Mouse (Mus musculus) neural tube, embryonic 11.5 days (tissue): ENCODE results near the gene Ankk1. TPM values are rescaled to one million over a fixed set of nuclear protein-coding genes. Genes with fewer than 3 reads are reported as not detected.

Source experiments
- ATAC-seq: fragments of 200-750 bp; cut with Nextera tagmentation; 2 replicates; pipeline ENCODE4 v1.8.0; 2017; ENCODE audit warnings: moderate number of reproducible peaks, mild to moderate bottlenecking, moderate TSS enrichment, moderate library complexity; ENCODE audit not compliant: insufficient read depth, low FRiP score, low TSS enrichment
- DNase-seq: peaks from one replicate; pipeline ENCODE4 v3.0.0-alpha.2; 2015; ENCODE audit warnings: low spot score
- H3K27ac ChIP-seq: fragments of 300-500 bp; sonication (generic); 2 replicates; pipeline ENCODE4 v1.5.1; 2014; ENCODE audit warnings: low read depth, mild to moderate bottlenecking, low read length
- H3K27me3 ChIP-seq: fragments of 300-500 bp; sonication (generic); 2 replicates; pipeline ENCODE4 v1.6.1; 2014; ENCODE audit warnings: mild to moderate bottlenecking, low read length, mixed read lengths; ENCODE audit not compliant: control insufficient read depth, insufficient read depth
- H3K36me3 ChIP-seq: fragments of 300-500 bp; sonication (generic); 2 replicates; pipeline ENCODE4 v1.6.1; 2014; ENCODE audit warnings: mild to moderate bottlenecking, low read length, moderate library complexity, mixed read lengths; ENCODE audit not compliant: control insufficient read depth, insufficient read depth
- H3K4me1 ChIP-seq: fragments of 300-500 bp; sonication (generic); 2 replicates; pipeline ENCODE4 v1.6.1; 2014; ENCODE audit warnings: low read length, mixed read lengths; ENCODE audit not compliant: control insufficient read depth, insufficient read depth
- H3K4me2 ChIP-seq: fragments of 300-500 bp; sonication (generic); 2 replicates; pipeline ENCODE4 v1.6.1; 2014; ENCODE audit warnings: low read depth, mild to moderate bottlenecking, moderate library complexity
- H3K4me3 ChIP-seq: fragments of 300-500 bp; sonication (generic); 2 replicates; pipeline ENCODE4 v1.5.1; 2014; ENCODE audit warnings: low read depth, low read length
- H3K9ac ChIP-seq: fragments of 300-500 bp; sonication (generic); 2 replicates; pipeline ENCODE4 v1.6.1; 2014; ENCODE audit warnings: mild to moderate bottlenecking, low read length
- H3K9me3 ChIP-seq: fragments of 300-500 bp; sonication (generic); 2 replicates; pipeline ENCODE4 v1.6.1; 2016; ENCODE audit warnings: low read length; ENCODE audit not compliant: control insufficient read depth
- WGBS: fragments of 180-500 bp; shearing (Covaris S2); extraction: QIAGEN DNeasy Blood & Tissue Kit; methylation state at CpG from one replicate; pipeline ENCODE4 v1.1.7; 2014; 5-methylcytosine and 5-hydroxymethylcytosine counted together
- polyA plus RNA-seq: library from polyadenylated mRNA; unstranded; fragments of >200 nt; fragmentation: Nextera tagmentation; extraction: Ambion mirVana; gene quantifications from 2 replicates; pipeline ENCODE4 v1.2.1, GENCODE M21; 2014

The Ankk1 gene
- polyA plus RNA-seq, 1 experiment from 2014 or later = not detected

- no peak overlapping the region for H3K4me3 ChIP-seq
- no peak overlapping the region for H3K9ac ChIP-seq
- no peaks in the 10 kb centered on the region for H3K27me3 ChIP-seq
- no peaks in the 10 kb centered on the region for H3K4me1 ChIP-seq
- no peak overlapping the region for H3K4me2 ChIP-seq
- 29% methylated on average over 1 of the region's 1 CpGs for WGBS
- DNase-seq (no peak), ATAC-seq (no peak)
- H3K36me3 ChIP-seq = no peaks in the 10 kb centered on the region
- H3K9me3 ChIP-seq = no peaks in the 10 kb centered on the region
- no peak overlapping the region for H3K27ac ChIP-seq
Measured at GRCm38 (mm10) chr9:49425585-49425984, 1.2 kb downstream of the Ankk1 start.

- H3K4me2 ChIP-seq = no peak overlapping the region
- H3K9me3 ChIP-seq = no peaks in the 10 kb centered on the region
- H3K9ac ChIP-seq = no peak overlapping the region
- DNase-seq = no peak
- H3K4me3 ChIP-seq = no peak overlapping the region
- no peaks in the 10 kb centered on the region for H3K4me1 ChIP-seq
- no peaks in the 10 kb centered on the region for H3K27me3 ChIP-seq
- H3K27ac ChIP-seq = no peak overlapping the region
- WGBS = 90% methylated on average over 5 of the region's 5 CpGs
- no peak for ATAC-seq
- H3K36me3 ChIP-seq = no peaks in the 10 kb centered on the region
Measured at GRCm38 (mm10) chr9:49423866-49424265, 3.0 kb downstream of the Ankk1 start.

GRCm38 (mm10) chr9:49410621-49411020, 16.2 kb downstream of the Ankk1 start:
- no peak overlapping the region for H3K4me3 ChIP-seq
- no peaks in the 10 kb centered on the region for H3K36me3 ChIP-seq
- no peak overlapping the region for H3K4me2 ChIP-seq
- DNase-seq (no peak), ATAC-seq (no peak)
- H3K9ac ChIP-seq = no peak overlapping the region
- 75% methylated on average over 5 of the region's 5 CpGs for WGBS
- H3K27me3 ChIP-seq = no peaks in the 10 kb centered on the region
- no peaks in the 10 kb centered on the region for H3K4me1 ChIP-seq
- H3K27ac ChIP-seq = no peak overlapping the region
- no peaks in the 10 kb centered on the region for H3K9me3 ChIP-seq

GRCm38 (mm10) chr9:49407028-49407427, 19.8 kb downstream of the Ankk1 start:
- H3K4me3 ChIP-seq = no peak overlapping the region
- no peak overlapping the region for H3K4me2 ChIP-seq
- no peaks in the 10 kb centered on the region for H3K27me3 ChIP-seq
- H3K9ac ChIP-seq = no peak overlapping the region
- no peak overlapping the region for H3K27ac ChIP-seq
- H3K36me3 ChIP-seq = no peaks in the 10 kb centered on the region
- whole genome bisulfite sequencing = 90% methylated on average over 5 of the region's 5 CpGs
- ATAC-seq (no peak), DNase-seq (no peak)
- H3K9me3 ChIP-seq = no peaks in the 10 kb centered on the region
- no peaks in the 10 kb centered on the region for H3K4me1 ChIP-seq

GRCm38 (mm10) chr9:49403711-49404110, 23.1 kb downstream of the Ankk1 start:
- no peak overlapping the region for H3K4me3 ChIP-seq
- H3K9ac ChIP-seq = no peak overlapping the region
- H3K4me1 ChIP-seq = no peaks in the 10 kb centered on the region
- H3K9me3 ChIP-seq = no peaks in the 10 kb centered on the region
- no peaks in the 10 kb centered on the region for H3K36me3 ChIP-seq
- H3K4me2 ChIP-seq = no peak overlapping the region
- H3K27me3 ChIP-seq = no peaks in the 10 kb centered on the region
- 68% methylated on average over 2 of the region's 2 CpGs for WGBS
- ATAC-seq = no peak
- no peak for DNase-seq
- H3K27ac ChIP-seq = no peak overlapping the region

GRCm38 (mm10) chr9:49396006-49396405, 30.8 kb downstream of the Ankk1 start:
- ATAC-seq (no peak), DNase-seq (no peak)
- Histone ChIP-seq H3K4me1 (no peaks in the 10 kb centered on the region), H3K4me3 (no peak overlapping the region), H3K4me2 (no peak overlapping the region), H3K9ac (no peak overlapping the region), H3K27me3 (no peaks in the 10 kb centered on the region), H3K36me3 (no peaks in the 10 kb centered on the region), H3K9me3 (no peaks in the 10 kb centered on the region), H3K27ac (no peak overlapping the region)

- H3K36me3 ChIP-seq = no peaks in the 10 kb centered on the region
- no peak for DNase-seq
- no peaks in the 10 kb centered on the region for H3K27me3 ChIP-seq
- no peaks in the 10 kb centered on the region for H3K9me3 ChIP-seq
- no peak for ATAC-seq
- no peak overlapping the region for H3K9ac ChIP-seq
- 57% methylated on average over 2 of the region's 2 CpGs for WGBS
- no peak overlapping the region for H3K4me2 ChIP-seq
- no peaks in the 10 kb centered on the region for H3K4me1 ChIP-seq
- no peak overlapping the region for H3K4me3 ChIP-seq
- no peak overlapping the region for H3K27ac ChIP-seq
Measured at GRCm38 (mm10) chr9:49392242-49392641, 34.6 kb downstream of the Ankk1 start.

GRCm38 (mm10) chr9:49386119-49386518, 40.7 kb downstream of the Ankk1 start:
- no peak for ATAC-seq
- DNase-seq = no peak
- no peaks in the 10 kb centered on the region for H3K4me1 ChIP-seq
- H3K36me3 ChIP-seq = no peaks in the 10 kb centered on the region
- no peak overlapping the region for H3K4me3 ChIP-seq
- no peak overlapping the region for H3K9ac ChIP-seq
- no peak overlapping the region for H3K4me2 ChIP-seq
- WGBS = 49% methylated on average over 11 of the region's 11 CpGs
- no peak overlapping the region for H3K27ac ChIP-seq
- no peaks in the 10 kb centered on the region for H3K27me3 ChIP-seq
- H3K9me3 ChIP-seq = no peaks in the 10 kb centered on the region

- no peaks in the 10 kb centered on the region for H3K9me3 ChIP-seq
- no peak overlapping the region for H3K9ac ChIP-seq
- no peaks in the 10 kb centered on the region for H3K36me3 ChIP-seq
- H3K27me3 ChIP-seq = no peaks in the 10 kb centered on the region
- DNase-seq (no peak), ATAC-seq (no peak)
- H3K4me2 ChIP-seq = no peak overlapping the region
- no peak overlapping the region for H3K27ac ChIP-seq
- WGBS = 63% methylated on average over 7 of the region's 7 CpGs
- no peak overlapping the region for H3K4me3 ChIP-seq
- no peaks in the 10 kb centered on the region for H3K4me1 ChIP-seq
Measured at GRCm38 (mm10) chr9:49385301-49385700, 41.5 kb downstream of the Ankk1 start.
